Mouse (Mus musculus): ENCODE data around the gene Rhno1. TPM values are rescaled to one million over a fixed set of nuclear protein-coding genes. Genes with fewer than 3 reads are reported as not detected.

The Rhno1 gene
- 85.9 and 95.7 TPM in 2 replicates for polyA plus RNA-seq (2015; fragmentation: Nextera tagmentation; extraction: Ambion mirVana)

GRCm38 (mm10) chr6:128362381-128363006 is at the start of gene Rhno1, which contains the start of gene Foxm1:
Rhno1 (minus strand) TSS chr6:128362911.
Foxm1 (plus strand) TSS chr6:128362967.
- Histone ChIP-seq H3K9ac (ENCODE audit: low read depth, low read length) (peak within 1 kb of the TSS; percentile 87), H3K9me3 (ENCODE audit: control insufficient read depth, low read length) (no peaks in the 10 kb centered on the region), H3K4me2 (ENCODE audit: low read depth, low read length) (peak within 1 kb of the TSS; percentile 55), H3K27me3 (replicated peaks; ENCODE audit: control insufficient read depth, insufficient read depth, low read length) (no peaks in the 10 kb centered on the region), H3K27ac (ENCODE audit: low read length) (peak within 1 kb of the TSS; percentile 96), H3K4me1 (ENCODE audit: control insufficient read depth, insufficient read depth, low read length) (peaks cover 23% of the 10 kb centered on the region), H3K36me3 (ENCODE audit: control insufficient read depth, insufficient read depth, low read length) (peaks cover 20% of the 10 kb centered on the region), H3K4me3 (ENCODE audit: low read length) (peak within 1 kb of the TSS; percentile 96)
- ATAC-seq: peak; percentile 95
- WGBS: under 1% methylated on average over 74 of the region's 76 CpGs

- Histone ChIP-seq H3K9me3 (ENCODE audit: control insufficient read depth, low read length) (no peaks in the 10 kb centered on the region), H3K4me3 (ENCODE audit: low read length) (no peak overlapping the region), H3K27ac (ENCODE audit: low read length) (no peak overlapping the region), H3K9ac (ENCODE audit: low read depth, low read length) (no peak overlapping the region), H3K27me3 (replicated peaks; ENCODE audit: control insufficient read depth, insufficient read depth, low read length) (no peaks in the 10 kb centered on the region), H3K4me2 (ENCODE audit: low read depth, low read length) (no peak overlapping the region), H3K36me3 (ENCODE audit: control insufficient read depth, insufficient read depth, low read length) (peaks cover 19% of the 10 kb centered on the region), H3K4me1 (ENCODE audit: control insufficient read depth, insufficient read depth, low read length) (no peaks in the 10 kb centered on the region)
- ATAC-seq: peak; percentile 57
- WGBS: 15% methylated on average over 3 of the region's 3 CpGs
Observed at GRCm38 (mm10) chr6:128411115-128411514, 48.4 kb upstream of the Rhno1 start.

DNA sequence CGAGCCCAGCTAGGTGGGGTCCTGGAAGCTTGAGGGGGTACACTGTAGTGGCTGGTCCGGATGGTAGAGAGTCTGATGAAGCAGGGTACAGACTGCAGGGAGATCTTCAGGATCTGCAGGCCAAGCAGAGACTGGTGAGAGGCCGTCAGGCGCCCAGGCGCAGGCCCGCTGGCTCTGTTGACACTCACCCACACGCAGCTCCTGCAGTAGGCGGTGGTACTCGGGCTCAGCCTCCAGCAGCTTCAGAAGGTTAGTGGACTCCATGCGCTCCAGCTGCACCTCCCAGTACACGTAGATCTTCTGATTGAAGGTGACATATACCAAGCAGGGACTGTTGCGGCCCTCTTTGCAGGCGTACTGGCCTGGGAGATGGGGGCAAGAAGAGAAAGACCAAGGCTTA is 47.6 kb upstream of the Rhno1 start:
- no peaks in the 10 kb centered on the region for H3K9me3 ChIP-seq (ENCODE audit: control insufficient read depth, low read length)
- H3K9ac ChIP-seq (ENCODE audit: low read depth, low read length): no peak overlapping the region
- WGBS: 92% methylated on average over 13 of the region's 13 CpGs
- no peaks in the 10 kb centered on the region for H3K4me1 ChIP-seq (ENCODE audit: control insufficient read depth, insufficient read depth, low read length)
- no peak overlapping the region for H3K4me2 ChIP-seq (ENCODE audit: low read depth, low read length)
- peak; percentile 19; the same call in 1 of the 2 replicates for ATAC-seq
- H3K27ac ChIP-seq (ENCODE audit: low read length): no peak overlapping the region
- no peaks in the 10 kb centered on the region for H3K27me3 ChIP-seq (replicated peaks; ENCODE audit: control insufficient read depth, insufficient read depth, low read length)
- peaks cover 15% of the 10 kb centered on the region for H3K36me3 ChIP-seq (ENCODE audit: control insufficient read depth, insufficient read depth, low read length)
- H3K4me3 ChIP-seq (ENCODE audit: low read length): no peak overlapping the region

DNA sequence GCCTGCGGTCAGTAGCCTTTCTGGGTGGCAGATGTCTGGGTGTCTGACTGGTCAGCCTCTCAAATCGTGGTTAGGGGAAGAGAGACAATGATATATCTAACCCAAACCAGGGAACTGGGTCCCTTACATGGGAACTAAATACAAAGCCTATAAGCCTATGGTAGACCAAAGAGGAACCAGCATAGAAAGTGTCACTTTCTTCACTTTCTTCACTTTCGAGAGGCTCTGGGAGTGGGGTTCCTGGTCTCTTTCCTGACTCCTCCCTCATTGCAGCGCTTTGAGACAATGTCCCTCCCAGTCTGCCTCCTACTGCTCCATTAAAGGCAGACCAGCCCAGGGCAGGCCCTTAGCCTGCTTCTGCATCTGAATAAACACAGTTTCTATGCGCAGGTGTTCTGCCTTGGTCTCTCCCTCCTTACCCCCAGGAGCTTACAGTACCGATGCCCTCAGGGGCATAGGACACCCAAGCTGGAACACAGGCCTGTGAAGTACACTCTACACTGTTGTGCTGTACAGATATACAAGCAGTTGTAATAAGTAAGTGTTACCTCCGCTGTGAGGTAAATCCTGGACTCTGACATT is 45.9 kb upstream of the Rhno1 start:
- Histone ChIP-seq H3K4me2 (ENCODE audit: low read depth, low read length) (no peak overlapping the region), H3K27ac (ENCODE audit: low read length) (no peak overlapping the region), H3K36me3 (ENCODE audit: control insufficient read depth, insufficient read depth, low read length) (peaks cover 15% of the 10 kb centered on the region), H3K4me1 (ENCODE audit: control insufficient read depth, insufficient read depth, low read length) (no peaks in the 10 kb centered on the region), H3K9ac (ENCODE audit: low read depth, low read length) (no peak overlapping the region), H3K4me3 (ENCODE audit: low read length) (no peak overlapping the region), H3K27me3 (replicated peaks; ENCODE audit: control insufficient read depth, insufficient read depth, low read length) (no peaks in the 10 kb centered on the region), H3K9me3 (ENCODE audit: control insufficient read depth, low read length) (no peaks in the 10 kb centered on the region)
- no peak for ATAC-seq
- WGBS: 88% methylated on average over 7 of the region's 7 CpGs

DNA sequence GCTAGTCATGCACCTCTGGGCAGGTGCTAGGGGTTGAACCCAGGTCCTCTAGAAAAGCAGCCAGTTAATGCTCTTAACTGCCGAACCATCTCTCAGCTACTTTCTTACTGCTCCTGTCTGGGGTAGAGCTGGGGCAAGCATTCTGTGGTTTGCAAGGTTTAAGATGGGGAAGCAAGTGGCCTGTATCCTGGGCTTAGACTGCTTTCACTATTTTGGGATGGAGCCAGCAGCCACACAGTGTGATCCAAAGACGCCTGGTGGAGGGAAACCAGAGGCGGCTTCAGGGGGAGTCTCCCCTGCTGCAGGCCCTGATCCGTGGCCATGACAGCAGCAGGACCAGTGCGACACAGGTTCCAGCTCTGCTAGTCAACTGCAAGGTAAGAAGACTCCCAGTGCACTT is 42.0 kb upstream of the Rhno1 start:
- no peak for ATAC-seq
- 53% methylated on average over 5 of the region's 5 CpGs for WGBS
- H3K36me3 ChIP-seq (ENCODE audit: control insufficient read depth, insufficient read depth, low read length): 0 out of 2 replicates have a peak, but pooled peaks cover 5% of the 10 kb centered on the region
- H3K9ac ChIP-seq (ENCODE audit: low read depth, low read length): no peak overlapping the region
- no peak overlapping the region for H3K4me2 ChIP-seq (ENCODE audit: low read depth, low read length)
- peaks cover 4% of the 10 kb centered on the region for H3K4me1 ChIP-seq (ENCODE audit: control insufficient read depth, insufficient read depth, low read length)
- H3K27me3 ChIP-seq (replicated peaks; ENCODE audit: control insufficient read depth, insufficient read depth, low read length): no peaks in the 10 kb centered on the region
- H3K4me3 ChIP-seq (ENCODE audit: low read length): no peak overlapping the region
- H3K27ac ChIP-seq (ENCODE audit: low read length): no peak overlapping the region
- H3K9me3 ChIP-seq (ENCODE audit: control insufficient read depth, low read length): no peaks in the 10 kb centered on the region

GRCm38 (mm10) chr6:128399421-128400185 is 36.9 kb upstream of the Rhno1 start:
- Histone ChIP-seq H3K27ac (ENCODE audit: low read length) (0 out of 2 replicates have a peak overlapping the region, but pooled peaks have one; percentile 5), H3K4me2 (ENCODE audit: low read depth, low read length) (peak overlapping the region; percentile 52), H3K4me3 (ENCODE audit: low read length) (peak overlapping the region; percentile 38), H3K4me1 (ENCODE audit: control insufficient read depth, insufficient read depth, low read length) (peaks cover 8% of the 10 kb centered on the region), H3K36me3 (ENCODE audit: control insufficient read depth, insufficient read depth, low read length) (no peaks in the 10 kb centered on the region), H3K9me3 (ENCODE audit: control insufficient read depth, low read length) (no peaks in the 10 kb centered on the region), H3K27me3 (replicated peaks; ENCODE audit: control insufficient read depth, insufficient read depth, low read length) (no peaks in the 10 kb centered on the region), H3K9ac (ENCODE audit: low read depth, low read length) (peak overlapping the region; percentile 60)
- WGBS: 19% methylated on average over 18 of the region's 21 CpGs
- peak; percentile 78 for ATAC-seq

- 64% methylated on average over 3 of the region's 3 CpGs for WGBS
- Histone ChIP-seq H3K4me3 (ENCODE audit: low read length) (peak within 1 kb of the TSS; percentile 38), H3K4me1 (ENCODE audit: control insufficient read depth, insufficient read depth, low read length) (peaks cover 8% of the 10 kb centered on the region), H3K4me2 (ENCODE audit: low read depth, low read length) (peak within 1 kb of the TSS; percentile 52), H3K27me3 (replicated peaks; ENCODE audit: control insufficient read depth, insufficient read depth, low read length) (no peaks in the 10 kb centered on the region), H3K27ac (ENCODE audit: low read length) (0 out of 2 replicates have a peak within 1 kb of the TSS, but pooled peaks have one; percentile 5), H3K9ac (ENCODE audit: low read depth, low read length) (peak within 1 kb of the TSS; percentile 60), H3K9me3 (ENCODE audit: control insufficient read depth, low read length) (no peaks in the 10 kb centered on the region), H3K36me3 (ENCODE audit: control insufficient read depth, insufficient read depth, low read length) (no peaks in the 10 kb centered on the region)
- ATAC-seq: no peak
Observed at GRCm38 (mm10) chr6:128398996-128399395, 36.3 kb upstream of the Rhno1 start, which contains the start of gene Nrip2. Nrip2 (plus strand) TSS chr6:128399296.

DNA sequence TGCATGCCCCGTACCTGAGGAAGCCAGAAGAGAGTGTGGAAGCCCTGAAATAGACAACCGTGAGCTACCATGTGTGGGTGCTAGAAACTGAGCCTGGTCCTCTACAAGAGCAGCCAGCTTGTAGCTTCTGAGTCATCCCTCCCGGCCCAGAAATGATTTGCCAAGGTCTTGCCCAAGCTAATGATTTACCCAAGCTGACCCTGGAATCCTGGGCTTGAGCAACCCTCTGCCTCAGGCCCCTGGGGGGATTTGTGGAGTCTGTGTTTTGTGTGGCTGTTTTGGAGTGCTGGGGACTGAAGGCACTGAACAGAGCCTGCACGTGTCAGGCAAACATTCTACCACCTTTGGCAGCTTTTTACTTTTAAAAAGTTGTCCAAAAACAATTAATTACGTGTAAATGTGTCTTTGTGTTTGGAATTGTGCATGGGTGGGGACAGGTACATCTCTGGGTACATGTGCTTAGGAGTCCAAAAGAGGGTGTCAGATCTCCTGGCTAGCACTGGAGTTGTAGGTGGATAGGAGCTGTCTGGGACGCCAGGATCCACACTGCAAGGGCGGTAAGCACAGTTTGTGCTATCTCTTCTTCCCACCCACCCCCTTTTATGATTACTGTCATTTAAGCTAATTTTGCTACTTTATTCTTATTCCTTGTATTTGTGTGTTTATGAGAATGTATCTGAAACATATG is 35.0 kb upstream of the Rhno1 start:
- H3K27ac ChIP-seq (ENCODE audit: low read length): no peak overlapping the region
- H3K4me3 ChIP-seq (ENCODE audit: low read length): no peak overlapping the region
- peak; percentile 77 for ATAC-seq
- WGBS: 58% methylated on average over 7 of the region's 7 CpGs
- H3K9me3 ChIP-seq (ENCODE audit: control insufficient read depth, low read length): no peaks in the 10 kb centered on the region
- 0 out of 2 replicates have a peak overlapping the region, but pooled peaks have one; percentile 3 for H3K9ac ChIP-seq (ENCODE audit: low read depth, low read length)
- no peaks in the 10 kb centered on the region for H3K36me3 ChIP-seq (ENCODE audit: control insufficient read depth, insufficient read depth, low read length)
- peaks cover 8% of the 10 kb centered on the region for H3K4me1 ChIP-seq (ENCODE audit: control insufficient read depth, insufficient read depth, low read length)
- H3K4me2 ChIP-seq (ENCODE audit: low read depth, low read length): no peak overlapping the region
- H3K27me3 ChIP-seq (replicated peaks; ENCODE audit: control insufficient read depth, insufficient read depth, low read length): no peaks in the 10 kb centered on the region

DNA sequence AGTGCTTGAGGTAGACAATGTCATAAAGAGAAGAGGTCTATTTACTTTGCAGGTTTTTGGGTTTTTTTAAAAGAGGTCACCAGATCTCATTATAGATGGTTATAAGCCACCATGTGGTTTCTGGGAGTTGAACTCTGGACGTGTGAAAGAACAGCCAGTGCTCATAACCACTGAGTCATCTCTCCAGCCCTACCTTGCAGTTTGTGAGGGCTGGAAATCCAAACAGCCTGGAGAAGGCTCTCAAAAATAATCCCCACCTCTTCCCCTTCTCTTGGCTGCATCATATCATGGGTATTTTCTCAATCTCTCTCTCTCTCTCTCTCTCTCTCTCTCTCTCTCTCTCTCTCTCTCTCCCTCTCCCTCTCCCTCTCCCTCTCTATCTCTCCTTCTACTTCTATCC is 28.0 kb upstream of the Rhno1 start:
- Histone ChIP-seq H3K27ac (ENCODE audit: low read length) (no peak overlapping the region), H3K4me2 (ENCODE audit: low read depth, low read length) (no peak overlapping the region), H3K27me3 (replicated peaks; ENCODE audit: control insufficient read depth, insufficient read depth, low read length) (no peaks in the 10 kb centered on the region), H3K36me3 (ENCODE audit: control insufficient read depth, insufficient read depth, low read length) (no peaks in the 10 kb centered on the region), H3K9me3 (ENCODE audit: control insufficient read depth, low read length) (no peaks in the 10 kb centered on the region), H3K4me1 (ENCODE audit: control insufficient read depth, insufficient read depth, low read length) (peaks cover 4% of the 10 kb centered on the region; the same call in 1 of the 2 replicates), H3K9ac (ENCODE audit: low read depth, low read length) (no peak overlapping the region), H3K4me3 (ENCODE audit: low read length) (no peak overlapping the region)
- no peak for ATAC-seq
- 29% methylated on average over 1 of the region's 1 CpGs for WGBS
